ENCODE assay signal across 8 mouse cellular contexts in genomic region chr15:83348747-83349146, GRCm38 (mm10). TPM values are rescaled to one million over a fixed set of nuclear protein-coding genes. Genes with fewer than 3 reads are reported as not detected.
DNase-seq lines count a peak whose midpoint lies in the region; ATAC-seq and TF ChIP-seq lines count a peak whose summit lies in the region.

No protein-coding gene starts in this region.

- no peak overlapping the region for H3K27ac ChIP-seq in heart, postnatal 0 days (ENCODE audit: low read depth)
- no peak overlapping the region for H3K27ac ChIP-seq in embryonic facial prominence, embryonic 10.5 days (replicated peaks)
- peak overlapping the region; percentile 77; the same call in 1 of the 2 replicates for H3K27ac ChIP-seq in intestine, embryonic 15.5 days

- intact Hi-C loops in heart, postnatal 14 days (cut with DNase I) = no loop called here

- peak overlapping the region; percentile 84 for H3K4me2 ChIP-seq in heart, postnatal 0 days (ENCODE audit: low read depth, low read length)
- peak overlapping the region; percentile 81 for H3K4me2 ChIP-seq in intestine, embryonic 15.5 days (replicated peaks)
- H3K4me2 ChIP-seq in myocyte (ENCODE audit: low read depth) = peak overlapping the region; percentile 93

- peak overlapping the region; percentile 75; the same call in 1 of the 2 replicates for H3K4me3 ChIP-seq in heart, postnatal 0 days (ENCODE audit: low read depth, low read length)
- peak overlapping the region; percentile 91 for H3K4me3 ChIP-seq in embryonic facial prominence, embryonic 10.5 days
- H3K4me3 ChIP-seq in intestine, embryonic 15.5 days (replicated peaks) = peak overlapping the region; percentile 83
- H3K4me3 ChIP-seq in myocyte = peak overlapping the region; percentile 60

- no peak overlapping the region for H3ac ChIP-seq in myocyte (ENCODE audit: control insufficient read depth, insufficient read length)

- no peak for TF ChIP-seq EP300 in heart, postnatal 0 days (IDR thresholded peaks at IDR 0.05; ENCODE audit: low read depth)

- TF ChIP-seq POLR2A in myocyte (IDR thresholded peaks at IDR 0.05; ENCODE audit: insufficient read length, low read depth) = no peak

- H3K36me3 ChIP-seq in heart, postnatal 0 days (replicated peaks; ENCODE audit: control insufficient read depth, insufficient read depth, low read length) = peaks cover 5% of the 10 kb centered on the region; the same call in 1 of the 2 replicates
- 0 out of 2 replicates have a peak, but pooled peaks cover 3% of the 10 kb centered on the region for H3K36me3 ChIP-seq in embryonic facial prominence, embryonic 10.5 days (replicated peaks)
- no peaks in the 10 kb centered on the region for H3K36me3 ChIP-seq in intestine, embryonic 15.5 days
- no peaks in the 10 kb centered on the region for H3K36me3 ChIP-seq in myocyte (ENCODE audit: control insufficient read depth, insufficient read depth)

- H3K9ac ChIP-seq in heart, postnatal 0 days (replicated peaks; ENCODE audit: low read depth, low read length) = no peak overlapping the region
- peak overlapping the region; percentile 81; the same call in 1 of the 2 replicates for H3K9ac ChIP-seq in intestine, embryonic 15.5 days

- peaks cover 44% of the 10 kb centered on the region for H3K79me2 ChIP-seq in myocyte (ENCODE audit: control insufficient read depth, insufficient read depth)

- WGBS in heart, postnatal 0 days = 54% methylated on average over 4 of the region's 4 CpGs
- WGBS in embryonic facial prominence, embryonic 10.5 days = 82% methylated on average over 4 of the region's 4 CpGs
- WGBS in intestine, embryonic 15.5 days = 42% methylated on average over 4 of the region's 4 CpGs

- ATAC-seq in heart, postnatal 0 days (ENCODE audit: insufficient read depth, low read depth) = no peak
- ATAC-seq in intestine, embryonic 15.5 days = 0 out of 2 replicates have a peak, but pooled peaks have one; percentile 7

- no peaks in the 10 kb centered on the region for H3K27me3 ChIP-seq in heart, postnatal 0 days (ENCODE audit: control insufficient read depth, insufficient read depth, low read length)
- 0 out of 2 replicates have a peak, but pooled peaks cover 6% of the 10 kb centered on the region for H3K27me3 ChIP-seq in embryonic facial prominence, embryonic 10.5 days (replicated peaks; ENCODE audit: low read depth, poor library complexity, severe bottlenecking)
- no peaks in the 10 kb centered on the region for H3K27me3 ChIP-seq in intestine, embryonic 15.5 days (replicated peaks)
- no peaks in the 10 kb centered on the region for H3K27me3 ChIP-seq in myocyte (ENCODE audit: control insufficient read depth, insufficient read depth, insufficient read length)

- no peak for TF ChIP-seq CTCF in heart, postnatal 0 days (IDR thresholded peaks at IDR 0.05; ENCODE audit: low read depth)

- peaks cover 25% of the 10 kb centered on the region for H3K4me1 ChIP-seq in heart, postnatal 0 days (ENCODE audit: control insufficient read depth, insufficient read depth)
- H3K4me1 ChIP-seq in embryonic facial prominence, embryonic 10.5 days = peaks cover 34% of the 10 kb centered on the region
- H3K4me1 ChIP-seq in intestine, embryonic 15.5 days (replicated peaks) = peaks cover 17% of the 10 kb centered on the region; the same call in 1 of the 2 replicates

- no peak for DNase-seq in heart, postnatal 0 days (ENCODE audit: low spot score)
- DNase-seq in heart, postnatal 14 days = no peak
- DNase-seq in embryonic facial prominence, embryonic 10.5 days (ENCODE audit: low spot score) = no peak
- no peak for DNase-seq in gastrocnemius, adult 8-10 months (ENCODE audit: low spot score in 2 of 2)
- no peak for DNase-seq in spleen, adult 12 weeks (ENCODE audit: low spot score)
- no peak for DNase-seq in frontal cortex, postnatal 10 days (ENCODE audit: low spot score in 2 of 2)

- no peaks in the 10 kb centered on the region for H3K9me3 ChIP-seq in heart, postnatal 0 days (replicated peaks; ENCODE audit: control insufficient read depth, low read length)
- H3K9me3 ChIP-seq in embryonic facial prominence, embryonic 10.5 days = no peaks in the 10 kb centered on the region
- H3K9me3 ChIP-seq in intestine, embryonic 15.5 days = no peaks in the 10 kb centered on the region

TF ChIP-seq in myocyte, 11 proteins besides CTCF, POLR2A, EP300 and RAD21:
- TF ChIP-seq POLR2AphosphoS2 (IDR thresholded peaks at IDR 0.05; ENCODE audit: insufficient read length, low read depth) (no peak), MYOG (IDR thresholded peaks at IDR 0.05; ENCODE audit: control insufficient read depth in 1 of 3, insufficient read depth in 1 of 3, insufficient read length in 2 of 3, low read depth in 2 of 3) (no peak), SRF (IDR thresholded peaks at IDR 0.05; ENCODE audit: control insufficient read depth, insufficient read length, low read depth) (no peak), TCF3 (IDR thresholded peaks at IDR 0.05; ENCODE audit: insufficient read length, low read depth) (no peak), MAX (IDR thresholded peaks at IDR 0.05; ENCODE audit: low read depth) (no peak), E2F4 (IDR thresholded peaks at IDR 0.05; ENCODE audit: insufficient read depth) (no peak), REST (IDR thresholded peaks at IDR 0.05; ENCODE audit: insufficient read depth, insufficient read length) (no peak), CEBPB (IDR thresholded peaks at IDR 0.05; ENCODE audit: insufficient read depth, poor library complexity, severe bottlenecking) (no peak), MYOD1 (IDR thresholded peaks at IDR 0.05; ENCODE audit: control insufficient read depth in 1 of 3, insufficient read length in 2 of 3, low read depth in 2 of 3) (no peak), TCF12 (IDR thresholded peaks at IDR 0.05; ENCODE audit: insufficient read depth, poor library complexity, severe bottlenecking) (no peak), USF1 (IDR thresholded peaks at IDR 0.05; ENCODE audit: low read depth) (no peak)
TF ChIP-seq in myocyte: peak in this region for 0.

RNA-seq across cellular contexts. Expression of gene Arfgap3, which starts 1.3 kb away (rescaled TPM):
- total RNA-seq in heart, postnatal 0 days (2014; rRNA removed; ENCODE audit: low replicate concordance) = 86.9 and 112 TPM in 2 replicates
- polyA plus RNA-seq in heart, postnatal 0 days (2015; fragmentation: Nextera tagmentation; extraction: Ambion mirVana) = 22.4 and 25.4 TPM in 2 replicates
- 10 to 100 TPM; 11.6 to 14.5 TPM for total RNA-seq in heart, postnatal 14 days (2021)
- 27.2 and 29.1 TPM in 2 replicates for polyA plus RNA-seq in embryonic facial prominence, embryonic 10.5 days (2016; fragmentation: Nextera tagmentation; extraction: Ambion mirVana)
- 60.5 and 62.9 TPM in 2 replicates for polyA plus RNA-seq in intestine, embryonic 15.5 days (2015; fragmentation: Nextera tagmentation; extraction: Ambion mirVana)
- 45.3 TPM for polyA plus RNA-seq in myocyte (2012; fragmentation: generic; extraction: Trizol)
- 1 to 10 TPM; 4.4 to 5.2 (median 4.8) TPM for total RNA-seq in gastrocnemius, adult 8-10 months (2022)
